Mouse (Mus musculus) lung, adult 2 months (tissue): ENCODE results near the gene Homer3. TPM values are rescaled to one million over a fixed set of nuclear protein-coding genes. Genes with fewer than 3 reads are reported as not detected.
A peak's percentile ranks its signal among the peaks of the same experiment; 100 is the strongest.

Experiments used
- DNase-seq: peaks from one replicate; pipeline ENCODE4 v3.0.0; 2022
- H3K4me1 ChIP-seq: fragments of 200-500 bp; 2 replicates; pipeline ENCODE4 v1.6.1; 2011; ENCODE audit warnings: low read length; ENCODE audit not compliant: control insufficient read depth, insufficient read depth
- H3K4me3 ChIP-seq: fragments of 200-500 bp; replicated peaks from 2 replicates; pipeline ENCODE3; 2011; ENCODE audit warnings: low read depth, mild to moderate bottlenecking, control low read depth, low read length; ENCODE audit errors: extremely low read depth
- CTCF ChIP-seq: fragments of 200-500 bp; IDR thresholded peaks from 2 replicates; pipeline ENCODE4 v1.5.1; 2011; ENCODE audit warnings: mild to moderate bottlenecking, low read length, control low read depth; ENCODE audit not compliant: insufficient read depth
- POLR2A ChIP-seq: fragments of 200-500 bp; IDR thresholded peaks from 2 replicates; pipeline ENCODE4 v1.6.1; 2011; ENCODE audit warnings: low read depth, mild to moderate bottlenecking, control low read depth, low read length, borderline replicate concordance; ENCODE audit errors: extremely low read depth
- WGBS: fragments of 180-500 bp; shearing (Covaris S2); methylation state at CpG from one replicate; pipeline ENCODE4 v1.1.7; 2018; 5-methylcytosine and 5-hydroxymethylcytosine counted together
- polyA plus RNA-seq: library from polyadenylated mRNA; depleted of rRNA; stranded (reverse); fragments of >200 nt; gene quantifications from 2 replicates; pipeline ENCODE4 v1.2.3, GENCODE M21; 2012

Gene Homer3
- polyA plus RNA-seq, 1 experiment, result 75.0 TPM

GRCm38 (mm10) chr8:70281001-70281400 lies 1.6 kb upstream of the Homer3 start:
- TF ChIP-seq POLR2A, result no peak
- TF ChIP-seq CTCF, result no peak

GRCm38 (mm10) chr8:70283136-70284077 lies 780 bp downstream of the Homer3 start:
- Histone ChIP-seq H3K4me3 (peak overlapping the region; percentile 97), H3K4me1 (peaks cover 8% of the 10 kb centered on the region)
- WGBS, result under 1% methylated on average over 55 of the region's 55 CpGs
- TF ChIP-seq POLR2A (no peak), CTCF (no peak)
- no peak for DNase-seq

More at GRCm38 (mm10) chr8:70281001-70281400, 1.6 kb upstream of the Homer3 start:
- no peak for DNase-seq
- H3K4me3 ChIP-seq, result no peak overlapping the region
- H3K4me1 ChIP-seq, result peaks cover 15% of the 10 kb centered on the region
- WGBS, result 27% methylated on average over 3 of the region's 3 CpGs

- Histone ChIP-seq H3K4me1 (peaks cover 8% of the 10 kb centered on the region), H3K4me3 (no peak overlapping the region)
- DNase-seq, result no peak
- 65% methylated on average over 5 of the region's 5 CpGs for WGBS
- no peak for TF ChIP-seq CTCF
- no peak for TF ChIP-seq POLR2A
Measured at GRCm38 (mm10) chr8:70284421-70284820, 1.8 kb downstream of the Homer3 start.

- Histone ChIP-seq H3K4me3 (no peak overlapping the region), H3K4me1 (peaks cover 8% of the 10 kb centered on the region)
- no peak for DNase-seq
- TF ChIP-seq CTCF (no peak), POLR2A (no peak)
- WGBS, result 95% methylated on average over 15 of the region's 15 CpGs
Measured at GRCm38 (mm10) chr8:70285304-70285703, 2.7 kb downstream of the Homer3 start.

GRCm38 (mm10) chr8:70286737-70287136 lies 4.1 kb downstream of the Homer3 start:
- H3K4me3 ChIP-seq, result no peak overlapping the region
- 92% methylated on average over 8 of the region's 8 CpGs for WGBS
- TF ChIP-seq CTCF (peak; percentile 43), POLR2A (no peak)
- H3K4me1 ChIP-seq, result peaks cover 8% of the 10 kb centered on the region
- no peak for DNase-seq

- 21% methylated on average over 5 of the region's 5 CpGs for WGBS
- no peak overlapping the region for H3K4me3 ChIP-seq
- no peak for DNase-seq
- H3K4me1 ChIP-seq, result no peaks in the 10 kb centered on the region
- TF ChIP-seq CTCF (no peak), POLR2A (no peak; the same call in 1 of the 2 replicates)
Measured at GRCm38 (mm10) chr8:70293988-70294405, 11.4 kb downstream of the Homer3 start.

- WGBS, result 66% methylated on average over 3 of the region's 3 CpGs
- no peak for DNase-seq
- Histone ChIP-seq H3K4me3 (no peak overlapping the region), H3K4me1 (peaks cover 7% of the 10 kb centered on the region)
- TF ChIP-seq CTCF, result no peak
- TF ChIP-seq POLR2A, result no peak
Measured at GRCm38 (mm10) chr8:70300881-70301280, 18.3 kb downstream of the Homer3 start.

GRCm38 (mm10) chr8:70302358-70302890 lies 19.8 kb downstream of the Homer3 start, which contains the start of the genes Ddx49 and Cope:
Gene Ddx49 (minus strand): TSS chr8:70302489.
Gene Cope (plus strand): TSS chr8:70302518.
- TF ChIP-seq POLR2A (peak; percentile 79; the same call in 1 of the 2 replicates), CTCF (no peak)
- under 1% methylated on average over 40 of the region's 40 CpGs for WGBS
- DNase-seq, result peak; percentile 96

GRCm38 (mm10) chr8:70302901-70303300 lies 20.3 kb downstream of the Homer3 start:
- WGBS, result 3% methylated on average over 16 of the region's 16 CpGs
- Histone ChIP-seq H3K4me1 (peaks cover 7% of the 10 kb centered on the region), H3K4me3 (peak overlapping the region; percentile 99)
- TF ChIP-seq POLR2A (no peak), CTCF (no peak)
- no peak for DNase-seq

More at GRCm38 (mm10) chr8:70302358-70302890, 19.8 kb downstream of the Homer3 start, which contains the start of the genes Ddx49 and Cope:
- peak within 1 kb of the TSS; percentile 99 for H3K4me3 ChIP-seq
- H3K4me1 ChIP-seq, result peaks cover 7% of the 10 kb centered on the region
